Mouse (Mus musculus): ENCODE data around the gene Dnah17. TPM values are rescaled to one million over a fixed set of nuclear protein-coding genes. Genes with fewer than 3 reads are reported as not detected.

Gene Dnah17
- polyA plus RNA-seq, 1 experiment from 2014 or later: 0.19 TPM

DNA sequence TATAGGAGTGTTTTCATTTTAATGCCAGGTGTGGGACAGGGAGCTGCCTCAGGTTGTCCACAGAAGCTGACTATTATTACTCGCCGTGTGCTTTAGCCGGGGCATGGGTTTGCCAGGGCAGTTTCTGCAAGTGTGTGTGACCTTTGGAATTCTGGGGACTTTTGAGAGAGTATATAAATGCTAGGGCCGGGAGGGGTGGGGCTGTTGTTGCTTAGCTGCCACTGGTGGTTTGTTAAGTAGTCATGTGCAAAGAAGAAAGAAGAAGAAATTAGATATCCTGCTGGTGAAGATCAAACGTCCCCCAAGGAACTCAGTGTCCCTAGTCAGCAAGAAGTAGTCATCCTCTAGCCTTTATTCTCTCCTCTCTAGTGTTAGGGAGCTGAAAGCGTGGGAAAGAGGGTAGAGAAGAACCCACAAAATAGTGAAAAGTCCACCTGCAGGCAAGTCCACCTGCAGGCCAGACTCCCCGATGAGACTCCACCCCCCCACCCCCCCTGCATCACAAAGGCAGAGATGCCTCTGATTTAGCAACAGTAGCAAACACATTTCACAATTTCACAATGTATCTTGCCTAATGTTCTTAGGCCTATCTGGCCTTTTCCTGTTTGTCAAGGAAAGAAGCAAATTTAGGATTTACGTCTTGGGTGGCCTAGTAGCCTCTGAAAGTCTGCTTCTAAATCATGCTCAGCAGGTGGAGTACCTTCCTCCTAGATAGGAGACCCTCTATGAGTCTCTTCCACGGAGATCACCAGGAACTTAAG, 17.6 kb upstream of the Dnah17 start:
- Histone ChIP-seq H3K36me3 (ENCODE audit: control insufficient read depth, insufficient read depth, low read length) (no peaks in the 10 kb centered on the region), H3K27me3 (ENCODE audit: control insufficient read depth, insufficient read depth, low read depth, low read length) (no peaks in the 10 kb centered on the region), H3K4me3 (ENCODE audit: low read length) (no peak overlapping the region), H3K9me3 (ENCODE audit: control insufficient read depth, low read length) (peaks cover 3% of the 10 kb centered on the region; the same call in 1 of the 2 replicates), H3K4me2 (ENCODE audit: low read depth, low read length) (no peak overlapping the region), H3K9ac (ENCODE audit: low read length) (no peak overlapping the region), H3K27ac (ENCODE audit: low read length) (no peak overlapping the region), H3K4me1 (replicated peaks; ENCODE audit: control insufficient read depth, insufficient read depth, low read length) (peaks cover 3% of the 10 kb centered on the region)
- 65% methylated on average over 9 of the region's 9 CpGs for WGBS
- no peak for ATAC-seq (ENCODE audit: low read depth)

DNA sequence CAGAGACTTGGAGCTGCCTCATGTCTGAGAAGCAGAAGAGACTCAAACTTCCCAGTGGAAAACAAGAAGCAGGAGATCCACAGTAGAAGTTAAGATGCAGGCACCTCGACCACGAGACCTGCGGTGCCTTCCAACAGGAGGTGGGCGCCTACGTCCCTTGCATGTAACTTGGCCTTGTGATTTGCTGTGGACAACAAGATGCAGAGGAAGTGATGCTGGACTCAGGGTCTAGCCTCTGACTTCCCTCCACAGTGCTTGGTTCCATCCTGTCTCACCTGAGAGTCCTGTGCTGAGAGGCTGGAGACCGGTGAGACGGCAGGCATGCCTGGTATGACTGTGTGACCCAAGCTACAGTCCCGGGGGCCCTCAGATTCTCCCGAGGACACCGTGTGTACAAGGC, 16.0 kb upstream of the Dnah17 start:
- peaks cover 3% of the 10 kb centered on the region for H3K4me1 ChIP-seq (replicated peaks; ENCODE audit: control insufficient read depth, insufficient read depth, low read length)
- no peak overlapping the region for H3K4me3 ChIP-seq (ENCODE audit: low read length)
- H3K27me3 ChIP-seq (ENCODE audit: control insufficient read depth, insufficient read depth, low read depth, low read length): no peaks in the 10 kb centered on the region
- H3K36me3 ChIP-seq (ENCODE audit: control insufficient read depth, insufficient read depth, low read length): no peaks in the 10 kb centered on the region
- H3K9me3 ChIP-seq (ENCODE audit: control insufficient read depth, low read length): no peaks in the 10 kb centered on the region
- H3K9ac ChIP-seq (ENCODE audit: low read length): no peak overlapping the region
- peak overlapping the region; percentile 45; the same call in 1 of the 2 replicates for H3K27ac ChIP-seq (ENCODE audit: low read length)
- ATAC-seq (ENCODE audit: low read depth): no peak
- WGBS: 91% methylated on average over 10 of the region's 10 CpGs
- H3K4me2 ChIP-seq (ENCODE audit: low read depth, low read length): peak overlapping the region; percentile 31; the same call in 1 of the 2 replicates

DNA sequence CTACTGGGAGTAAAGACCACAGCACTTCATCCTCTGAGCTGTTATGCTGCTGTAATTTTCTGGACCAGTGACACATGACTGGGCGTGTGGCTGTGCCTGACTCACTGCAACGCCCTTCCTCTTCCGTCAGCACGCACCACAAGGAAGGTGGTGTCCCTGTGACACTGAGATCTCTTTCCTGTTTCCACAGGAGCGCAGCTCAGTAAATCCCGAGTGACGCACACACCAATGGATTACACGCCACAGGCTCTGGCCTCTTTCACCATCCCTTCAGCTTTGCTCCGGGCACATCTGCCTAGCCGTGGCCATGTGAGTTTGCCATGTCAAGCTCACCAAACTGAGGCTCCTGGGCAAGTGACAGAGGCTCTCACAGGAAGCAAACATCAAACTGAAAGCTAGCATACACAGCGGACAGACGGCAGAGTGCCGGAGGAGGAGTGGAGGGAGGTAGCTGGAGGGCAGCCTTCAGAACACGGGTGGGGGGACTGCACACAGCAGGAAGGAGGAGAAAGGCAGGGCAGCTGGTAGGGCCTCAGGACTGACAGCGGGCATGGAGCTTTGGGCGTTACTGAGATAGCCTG, 15.4 kb upstream of the Dnah17 start:
- peak; percentile 64 for ATAC-seq (ENCODE audit: low read depth)
- peak overlapping the region; percentile 31 for H3K4me2 ChIP-seq (ENCODE audit: low read depth, low read length)
- H3K4me3 ChIP-seq (ENCODE audit: low read length): peak overlapping the region; percentile 29
- no peaks in the 10 kb centered on the region for H3K9me3 ChIP-seq (ENCODE audit: control insufficient read depth, low read length)
- H3K4me1 ChIP-seq (replicated peaks; ENCODE audit: control insufficient read depth, insufficient read depth, low read length): peaks cover 3% of the 10 kb centered on the region
- peak overlapping the region; percentile 35; the same call in 1 of the 2 replicates for H3K9ac ChIP-seq (ENCODE audit: low read length)
- no peaks in the 10 kb centered on the region for H3K36me3 ChIP-seq (ENCODE audit: control insufficient read depth, insufficient read depth, low read length)
- H3K27me3 ChIP-seq (ENCODE audit: control insufficient read depth, insufficient read depth, low read depth, low read length): no peaks in the 10 kb centered on the region
- 60% methylated on average over 16 of the region's 16 CpGs for WGBS
- peak overlapping the region; percentile 45 for H3K27ac ChIP-seq (ENCODE audit: low read length)

DNA sequence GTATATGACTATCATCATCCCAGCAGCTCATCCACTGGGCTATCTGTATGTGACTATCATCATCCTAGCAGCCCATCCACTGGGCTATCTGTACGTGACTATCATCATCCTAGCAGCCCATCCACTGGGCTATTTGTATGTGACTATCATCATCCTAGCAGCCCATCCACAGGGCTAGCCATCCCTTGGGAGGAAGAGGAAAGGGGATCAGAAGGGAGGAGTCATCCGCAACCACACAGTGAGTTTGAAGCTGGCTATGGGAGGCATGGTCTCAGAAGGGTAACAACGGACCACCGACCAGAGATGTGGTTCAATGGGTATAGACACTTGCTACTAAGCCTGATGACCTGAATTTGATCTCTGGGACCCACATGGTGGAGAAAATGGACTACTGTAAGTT, 14.7 kb upstream of the Dnah17 start:
- Histone ChIP-seq H3K4me3 (ENCODE audit: low read length) (no peak overlapping the region), H3K9ac (ENCODE audit: low read length) (no peak overlapping the region), H3K4me2 (ENCODE audit: low read depth, low read length) (no peak overlapping the region), H3K36me3 (ENCODE audit: control insufficient read depth, insufficient read depth, low read length) (no peaks in the 10 kb centered on the region), H3K27me3 (ENCODE audit: control insufficient read depth, insufficient read depth, low read depth, low read length) (no peaks in the 10 kb centered on the region), H3K27ac (ENCODE audit: low read length) (no peak overlapping the region), H3K9me3 (ENCODE audit: control insufficient read depth, low read length) (no peaks in the 10 kb centered on the region), H3K4me1 (replicated peaks; ENCODE audit: control insufficient read depth, insufficient read depth, low read length) (no peaks in the 10 kb centered on the region)
- WGBS: 90% methylated on average over 4 of the region's 4 CpGs
- ATAC-seq (ENCODE audit: low read depth): no peak

DNA sequence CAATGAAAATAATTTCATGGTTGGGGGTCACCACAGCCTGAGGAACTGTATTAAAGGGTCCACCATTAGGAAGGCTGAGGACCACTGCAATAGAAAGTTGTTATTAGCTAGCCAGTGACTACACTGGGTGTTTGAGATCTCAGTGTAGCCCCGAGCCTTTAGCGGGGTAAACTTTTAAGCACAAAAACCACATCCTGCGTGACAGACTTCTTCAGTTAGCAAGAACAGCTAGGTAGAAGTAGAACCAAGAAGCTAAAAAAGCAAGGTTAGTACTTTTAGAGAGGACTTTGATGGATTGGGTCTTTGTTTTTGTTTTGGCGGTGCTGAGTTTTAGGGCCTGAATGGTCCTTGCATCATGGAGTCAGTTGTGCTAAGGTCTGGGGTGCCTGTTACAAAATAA, 13.3 kb upstream of the Dnah17 start:
- Histone ChIP-seq H3K27ac (ENCODE audit: low read length) (no peak overlapping the region), H3K4me1 (replicated peaks; ENCODE audit: control insufficient read depth, insufficient read depth, low read length) (no peaks in the 10 kb centered on the region), H3K36me3 (ENCODE audit: control insufficient read depth, insufficient read depth, low read length) (no peaks in the 10 kb centered on the region), H3K4me3 (ENCODE audit: low read length) (no peak overlapping the region), H3K4me2 (ENCODE audit: low read depth, low read length) (no peak overlapping the region), H3K9me3 (ENCODE audit: control insufficient read depth, low read length) (no peaks in the 10 kb centered on the region), H3K9ac (ENCODE audit: low read length) (no peak overlapping the region), H3K27me3 (ENCODE audit: control insufficient read depth, insufficient read depth, low read depth, low read length) (no peaks in the 10 kb centered on the region)
- no peak for ATAC-seq (ENCODE audit: low read depth)
- WGBS: 88% methylated on average over 4 of the region's 4 CpGs

DNA sequence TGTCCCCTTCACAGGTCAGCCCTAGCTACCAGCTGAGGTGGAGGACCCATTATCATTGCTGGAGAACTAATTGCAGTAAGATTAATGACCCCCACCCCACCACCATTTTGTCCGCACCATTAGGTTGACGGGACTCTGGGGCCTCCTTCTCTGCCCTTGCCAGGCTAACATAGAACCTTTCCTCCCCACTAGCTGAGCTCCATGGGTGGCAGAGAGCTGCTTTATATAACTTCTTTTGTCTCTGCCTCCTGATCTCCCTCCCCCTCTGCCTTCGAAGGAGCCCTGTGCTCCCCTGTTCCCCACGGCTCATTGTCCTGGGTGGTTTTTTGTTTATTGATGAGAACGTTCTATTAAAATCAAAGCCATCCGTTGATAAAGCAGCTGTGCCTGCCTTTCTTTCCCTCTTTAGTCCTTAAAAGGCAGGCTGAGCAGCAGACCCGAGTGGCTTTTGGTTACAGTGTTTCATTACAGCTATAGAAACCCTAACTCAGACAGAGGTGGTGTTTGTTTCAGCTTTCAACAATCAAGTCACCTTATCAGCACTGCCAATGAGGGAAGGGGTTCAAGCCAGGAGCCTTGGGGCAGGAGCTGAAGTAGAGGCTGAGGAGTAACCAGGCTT, 12.2 kb upstream of the Dnah17 start:
- Histone ChIP-seq H3K27ac (ENCODE audit: low read length) (no peak overlapping the region), H3K36me3 (ENCODE audit: control insufficient read depth, insufficient read depth, low read length) (no peaks in the 10 kb centered on the region), H3K9ac (ENCODE audit: low read length) (no peak overlapping the region), H3K4me1 (replicated peaks; ENCODE audit: control insufficient read depth, insufficient read depth, low read length) (no peaks in the 10 kb centered on the region), H3K27me3 (ENCODE audit: control insufficient read depth, insufficient read depth, low read depth, low read length) (no peaks in the 10 kb centered on the region), H3K4me3 (ENCODE audit: low read length) (no peak overlapping the region), H3K4me2 (ENCODE audit: low read depth, low read length) (no peak overlapping the region), H3K9me3 (ENCODE audit: control insufficient read depth, low read length) (peaks cover 3% of the 10 kb centered on the region)
- ATAC-seq (ENCODE audit: low read depth): no peak
- WGBS: 28% methylated on average over 7 of the region's 7 CpGs

DNA sequence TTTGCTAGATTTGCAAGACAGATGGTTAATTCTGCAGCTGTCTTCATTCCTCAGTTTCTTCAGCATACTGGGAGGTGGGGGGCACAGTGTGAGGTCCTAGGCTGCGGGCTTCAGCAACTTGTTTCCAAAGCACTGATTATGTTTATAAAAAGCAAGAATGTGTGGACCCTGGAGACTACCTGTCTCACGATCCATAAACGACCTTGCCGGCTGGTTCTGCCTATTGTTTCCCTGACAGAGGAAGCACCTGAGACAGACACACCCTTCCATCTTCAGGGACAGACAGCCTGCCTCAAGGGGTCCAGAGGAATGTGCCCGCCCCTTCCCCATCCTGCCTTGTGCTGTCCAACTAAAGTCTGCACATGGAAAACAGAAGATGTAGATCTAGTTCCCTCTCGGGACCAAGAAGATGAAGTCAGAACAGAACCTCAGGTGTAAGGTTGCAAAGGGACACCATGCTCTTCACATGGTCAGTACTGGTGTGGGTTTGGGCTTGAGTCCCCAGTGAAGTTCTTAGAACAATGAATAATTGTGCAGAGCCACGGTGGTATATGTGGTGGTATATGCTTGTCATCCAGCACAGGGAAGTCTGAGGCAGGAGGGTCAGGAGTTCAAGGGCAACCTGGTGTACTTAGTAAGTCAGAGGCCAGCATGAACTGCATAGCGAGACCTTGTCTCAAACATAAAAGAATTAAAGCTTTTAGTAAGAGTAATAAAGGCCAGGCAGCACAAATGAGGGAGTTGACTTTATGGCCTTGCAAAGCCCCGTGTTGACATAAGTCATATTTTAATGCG, 10.5 kb upstream of the Dnah17 start:
- H3K4me3 ChIP-seq (ENCODE audit: low read length): no peak overlapping the region
- H3K4me1 ChIP-seq (replicated peaks; ENCODE audit: control insufficient read depth, insufficient read depth, low read length): no peaks in the 10 kb centered on the region
- no peaks in the 10 kb centered on the region for H3K27me3 ChIP-seq (ENCODE audit: control insufficient read depth, insufficient read depth, low read depth, low read length)
- WGBS: 55% methylated on average over 10 of the region's 10 CpGs
- H3K9me3 ChIP-seq (ENCODE audit: control insufficient read depth, low read length): peaks cover 3% of the 10 kb centered on the region
- no peak overlapping the region for H3K4me2 ChIP-seq (ENCODE audit: low read depth, low read length)
- H3K36me3 ChIP-seq (ENCODE audit: control insufficient read depth, insufficient read depth, low read length): no peaks in the 10 kb centered on the region
- no peak overlapping the region for H3K27ac ChIP-seq (ENCODE audit: low read length)
- no peak for ATAC-seq (ENCODE audit: low read depth)
- no peak overlapping the region for H3K9ac ChIP-seq (ENCODE audit: low read length)

DNA sequence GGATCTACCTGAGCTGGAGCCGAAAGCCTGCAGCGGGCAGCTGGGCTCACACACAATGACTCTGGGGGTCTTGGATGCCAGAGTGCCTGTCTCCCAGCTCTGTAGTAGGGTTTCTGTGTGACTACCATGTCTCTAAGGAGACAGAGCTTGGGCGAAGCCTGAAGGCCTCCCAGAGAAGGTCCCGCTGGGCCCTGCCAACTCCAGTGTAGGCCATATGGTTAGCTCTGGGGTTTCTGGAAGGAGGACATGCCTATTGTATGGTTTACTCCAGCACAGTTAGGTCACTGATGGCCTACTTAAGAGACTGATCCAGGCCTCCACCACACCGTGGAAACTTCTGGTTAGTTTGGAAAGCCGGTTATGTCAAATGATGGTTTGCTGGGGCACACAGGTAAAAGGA, 7.9 kb upstream of the Dnah17 start:
- WGBS: 96% methylated on average over 6 of the region's 6 CpGs
- H3K27me3 ChIP-seq (ENCODE audit: control insufficient read depth, insufficient read depth, low read depth, low read length): no peaks in the 10 kb centered on the region
- ATAC-seq (ENCODE audit: low read depth): no peak

DNA sequence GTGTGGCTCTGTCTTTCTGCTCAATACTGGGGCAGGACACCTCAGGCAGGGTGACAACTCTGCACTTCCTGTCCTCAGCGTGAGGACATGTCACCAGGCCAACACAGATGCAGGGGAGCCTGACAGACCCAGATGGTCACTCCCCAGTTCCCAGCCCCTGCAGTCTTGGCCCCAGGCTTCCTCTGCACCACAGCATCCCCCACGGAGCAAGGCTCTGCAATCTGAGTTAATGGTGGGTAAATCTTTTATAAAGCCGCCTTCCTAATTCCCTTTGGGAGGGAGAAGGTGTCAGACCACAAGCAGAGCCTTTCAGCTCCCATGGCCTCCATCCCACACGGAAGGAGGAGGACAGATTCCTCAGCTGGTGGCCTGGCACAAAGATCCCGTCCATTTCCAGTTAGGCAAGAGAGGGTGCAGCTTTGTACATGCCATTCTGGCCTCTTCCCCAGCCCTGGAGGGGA, 5.8 kb upstream of the Dnah17 start:
- WGBS: 43% methylated on average over 5 of the region's 5 CpGs
- no peak overlapping the region for H3K4me3 ChIP-seq (ENCODE audit: low read length)
- H3K27me3 ChIP-seq (ENCODE audit: control insufficient read depth, insufficient read depth, low read depth, low read length): no peaks in the 10 kb centered on the region
- peaks cover 3% of the 10 kb centered on the region for H3K9me3 ChIP-seq (ENCODE audit: control insufficient read depth, low read length)
- no peak overlapping the region for H3K27ac ChIP-seq (ENCODE audit: low read length)
- ATAC-seq (ENCODE audit: low read depth): no peak
- H3K36me3 ChIP-seq (ENCODE audit: control insufficient read depth, insufficient read depth, low read length): no peaks in the 10 kb centered on the region
- no peak overlapping the region for H3K9ac ChIP-seq (ENCODE audit: low read length)
- no peak overlapping the region for H3K4me2 ChIP-seq (ENCODE audit: low read depth, low read length)
- peaks cover 6% of the 10 kb centered on the region; the same call in 1 of the 2 replicates for H3K4me1 ChIP-seq (replicated peaks; ENCODE audit: control insufficient read depth, insufficient read depth, low read length)

More for the DNA sequence above, 7.9 kb upstream of the Dnah17 start:
- Histone ChIP-seq H3K9ac (ENCODE audit: low read length) (no peak overlapping the region), H3K27ac (ENCODE audit: low read length) (no peak overlapping the region), H3K9me3 (ENCODE audit: control insufficient read depth, low read length) (peaks cover 3% of the 10 kb centered on the region), H3K36me3 (ENCODE audit: control insufficient read depth, insufficient read depth, low read length) (no peaks in the 10 kb centered on the region), H3K4me2 (ENCODE audit: low read depth, low read length) (no peak overlapping the region), H3K4me1 (replicated peaks; ENCODE audit: control insufficient read depth, insufficient read depth, low read length) (peaks cover 6% of the 10 kb centered on the region; the same call in 1 of the 2 replicates), H3K4me3 (ENCODE audit: low read length) (no peak overlapping the region)

Data from lung, embryonic 16.5 days (tissue).